Mouse (Mus musculus) C2C12 (cell line): ENCODE results near the gene Fchsd2. TPM values are rescaled to one million over a fixed set of nuclear protein-coding genes. Genes with fewer than 3 reads are reported as not detected.

Experiments used
- H3K27me3 ChIP-seq: one replicate; pipeline ENCODE4 v1.6.1; 2011; ENCODE audit not compliant: control insufficient read depth, insufficient read depth, insufficient read length
- H3K36me3 ChIP-seq: one replicate; pipeline ENCODE4 v1.6.1; 2011; ENCODE audit not compliant: control insufficient read depth, insufficient read depth
- H3K4me3 ChIP-seq: one replicate; pipeline ENCODE4 v1.5.1; 2011; ENCODE audit warnings: mild to moderate bottlenecking, control low read depth; ENCODE audit not compliant: poor library complexity, insufficient read depth, severe bottlenecking
- H3K79me2 ChIP-seq: one replicate; pipeline ENCODE4 v1.6.1; 2011; ENCODE audit not compliant: control insufficient read depth, insufficient read depth
- H3K79me3 ChIP-seq: one replicate; pipeline ENCODE4 v1.6.1; 2011; ENCODE audit warnings: low read depth, control low read depth
- H3ac ChIP-seq: one replicate; pipeline ENCODE3; 2011; ENCODE audit warnings: low read depth; ENCODE audit not compliant: control insufficient read depth, insufficient read length
- CEBPB ChIP-seq: IDR thresholded peaks from one replicate; pipeline ENCODE4 v1.6.1; 2011; ENCODE audit warnings: low read depth, mild to moderate bottlenecking, control low read depth, moderate library complexity
- CTCF ChIP-seq: IDR thresholded peaks from one replicate; pipeline ENCODE4 v1.5.1; 2011; ENCODE audit not compliant: control insufficient read depth, insufficient read depth, insufficient read length
- FOSL1 ChIP-seq: IDR thresholded peaks from one replicate; pipeline ENCODE4 v1.8.0; 2011; ENCODE audit warnings: mild to moderate bottlenecking, low read length; ENCODE audit not compliant: poor library complexity, insufficient read depth, severe bottlenecking
- MAX ChIP-seq: IDR thresholded peaks from one replicate; pipeline ENCODE4 v1.6.1; 2011; ENCODE audit warnings: mild to moderate bottlenecking, control low read depth
- MYOD1 ChIP-seq: IDR thresholded peaks from one replicate; pipeline ENCODE4 v1.6.1; 2011; ENCODE audit warnings: low read depth; ENCODE audit not compliant: control insufficient read depth, insufficient read length
- MYOG ChIP-seq: IDR thresholded peaks from one replicate; pipeline ENCODE4 v1.6.1; 2011; ENCODE audit not compliant: control insufficient read depth, insufficient read length; ENCODE audit errors: extremely low read depth
- USF1 ChIP-seq: IDR thresholded peaks from one replicate; pipeline ENCODE4 v1.6.1; 2011; ENCODE audit warnings: low read depth, mild to moderate bottlenecking, control low read depth, moderate library complexity
- long read RNA-seq, 2 experiments: library from polyadenylated mRNA; unstranded; transcript quantifications; one replicate each; pipeline ENCODE4 v2.0.0; 2019 to 2020
- polyA plus RNA-seq: library from polyadenylated mRNA; unstranded; fragments of >200 nt; fragmentation: generic; extraction: Trizol; gene quantifications from one replicate; pipeline ENCODE4 v1.2.1, GENCODE M21; 2012; ENCODE audit warnings: missing spikeins

Gene Fchsd2
- 2.4 TPM for polyA plus RNA-seq
- long read RNA-seq, experiment 1, result 0 reads
- long read RNA-seq, experiment 2, full-length matches to known transcripts, result 9 of 15 reads
- long read RNA-seq, experiment 2, partial matches to known transcripts, result 1 of 15 reads
- long read RNA-seq, experiment 2, other reads (novel, unspliced or antisense), result 5 of 15 reads

- Histone ChIP-seq H3K79me2 (no peaks in the 10 kb centered on the region), H3K79me3 (no peaks in the 10 kb centered on the region), H3K27me3 (no peaks in the 10 kb centered on the region), H3K4me3 (no peak within 1 kb of the TSS), H3ac (no peak within 1 kb of the TSS), H3K36me3 (no peaks in the 10 kb centered on the region)
- TF ChIP-seq CTCF (no peak), FOSL1 (no peak), CEBPB (no peak), MYOG (no peak), MYOD1 (no peak), MAX (no peak), USF1 (no peak)
Measured at GRCm38 (mm10) chr7:101092618-101093017, at the start of gene Fchsd2. Gene Fchsd2 (plus strand): TSS chr7:101092863.

- no peaks in the 10 kb centered on the region for H3K79me2 ChIP-seq
- H3K27me3 ChIP-seq, result no peaks in the 10 kb centered on the region
- TF ChIP-seq MYOD1, result no peak
- TF ChIP-seq CTCF, result no peak
- TF ChIP-seq USF1, result no peak
- no peak for TF ChIP-seq CEBPB
- TF ChIP-seq MAX, result no peak
- no peak for TF ChIP-seq FOSL1
- TF ChIP-seq MYOG, result no peak
- H3K4me3 ChIP-seq, result no peak overlapping the region
- no peaks in the 10 kb centered on the region for H3K36me3 ChIP-seq
- H3K79me3 ChIP-seq, result no peaks in the 10 kb centered on the region
- no peak overlapping the region for H3ac ChIP-seq
Measured at GRCm38 (mm10) chr7:101043846-101044541, 48.7 kb upstream of the Fchsd2 start.

- no peaks in the 10 kb centered on the region for H3K79me3 ChIP-seq
Measured at GRCm38 (mm10) chr7:101048247-101048646, 44.4 kb upstream of the Fchsd2 start.

GRCm38 (mm10) chr7:101049326-101050087 is 43.2 kb upstream of the Fchsd2 start:
- H3K27me3 ChIP-seq, result no peaks in the 10 kb centered on the region
- no peaks in the 10 kb centered on the region for H3K79me3 ChIP-seq
- TF ChIP-seq MYOG (no peak), MAX (no peak), FOSL1 (no peak), CEBPB (no peak), CTCF (no peak), USF1 (no peak), MYOD1 (no peak)
- H3ac ChIP-seq, result no peak overlapping the region
- H3K4me3 ChIP-seq, result no peak overlapping the region
- H3K79me2 ChIP-seq, result no peaks in the 10 kb centered on the region
- H3K36me3 ChIP-seq, result no peaks in the 10 kb centered on the region

More at GRCm38 (mm10) chr7:101048247-101048646, 44.4 kb upstream of the Fchsd2 start:
- no peaks in the 10 kb centered on the region for H3K79me2 ChIP-seq
- no peaks in the 10 kb centered on the region for H3K36me3 ChIP-seq
- H3K4me3 ChIP-seq, result no peak overlapping the region
- H3ac ChIP-seq, result no peak overlapping the region
- H3K27me3 ChIP-seq, result no peaks in the 10 kb centered on the region
- TF ChIP-seq CEBPB (no peak), MYOD1 (no peak), USF1 (no peak), MAX (no peak), CTCF (no peak), MYOG (no peak), FOSL1 (no peak)

GRCm38 (mm10) chr7:101050724-101051550 is 41.7 kb upstream of the Fchsd2 start:
- no peak for TF ChIP-seq MYOG
- no peak for TF ChIP-seq FOSL1
- TF ChIP-seq MAX, result no peak
- no peak for TF ChIP-seq CEBPB
- TF ChIP-seq USF1, result no peak
- no peak for TF ChIP-seq MYOD1
- TF ChIP-seq CTCF, result no peak
- Histone ChIP-seq H3K4me3 (no peak overlapping the region), H3ac (no peak overlapping the region), H3K79me3 (no peaks in the 10 kb centered on the region), H3K36me3 (no peaks in the 10 kb centered on the region), H3K79me2 (no peaks in the 10 kb centered on the region), H3K27me3 (no peaks in the 10 kb centered on the region)
